Mouse (Mus musculus) ovary, adult 10 weeks (tissue): ENCODE results near the gene Zfp788. TPM values are rescaled to one million over a fixed set of nuclear protein-coding genes. Genes with fewer than 3 reads are reported as not detected.

ENCODE experiments used
- polyA plus RNA-seq: library from polyadenylated mRNA; stranded (reverse); fragments of 350-450 nt; fragmentation: Illumina TruSeq; extraction: RNeasy Lipid Tissue Mini Kit (QIAGEN cat#74804); gene quantifications from one replicate; pipeline ENCODE4 v1.2.3, GENCODE M21; 2014

The Zfp788 gene
- polyA plus RNA-seq: 65.3 TPM

GRCm38 (mm10) chr7:41632409-41633220 is at the start of gene Zfp788:
Zfp788 (plus strand) TSS chr7:41633203.

GRCm38 (mm10) chr7:41599034-41599813 is 33.8 kb upstream of the Zfp788 start, which contains the start of gene 2610021A01Rik:
2610021A01Rik (plus strand) TSS chr7:41599230.

Other genes starting within 250 kb of the Zfp788 start
- gene AI987944, start 239.8 kb upstream of the Zfp788 start, polyA plus RNA-seq: 87.4 TPM
- gene Vmn2r57, start 184.5 kb upstream of the Zfp788 start, polyA plus RNA-seq: 1.00 TPM
- gene Gm20449, start 133.8 kb upstream of the Zfp788 start, polyA plus RNA-seq: 0.17 TPM
- 26.7 TPM for gene AW146154, start 133.3 kb upstream of the Zfp788 start, polyA plus RNA-seq
- gene Gm6871, start 59.5 kb upstream of the Zfp788 start, polyA plus RNA-seq: 0.83 TPM
- gene 2610021A01Rik, start 34.0 kb upstream of the Zfp788 start, polyA plus RNA-seq: 60.4 TPM
- not detected for gene Vmn2r58, start 239.5 kb downstream of the Zfp788 start, polyA plus RNA-seq